Mouse (Mus musculus) heart, embryonic 11.5 days (tissue): ENCODE results near the gene Wnt7a. TPM values are rescaled to one million over a fixed set of nuclear protein-coding genes. Genes with fewer than 3 reads are reported as not detected.

Experiments
- ATAC-seq: fragments of 200-750 bp; cut with Nextera tagmentation; replicated peaks from 2 replicates; pipeline ENCODE4 v1.8.0; 2017; ENCODE audit warnings: moderate library complexity; ENCODE audit not compliant: insufficient number of reproducible peaks, low FRiP score, low TSS enrichment
- H3K27ac ChIP-seq: fragments of 300-500 bp; sonication (generic); 2 replicates; pipeline ENCODE4 v1.5.1; 2014; ENCODE audit warnings: mild to moderate bottlenecking, low read depth, low read length
- H3K27me3 ChIP-seq: fragments of 300-500 bp; sonication (generic); 2 replicates; pipeline ENCODE4 v1.6.1; 2014; ENCODE audit warnings: mild to moderate bottlenecking, low read length, mixed read lengths; ENCODE audit not compliant: control insufficient read depth, insufficient read depth
- H3K36me3 ChIP-seq: fragments of 300-500 bp; sonication (generic); 2 replicates; pipeline ENCODE4 v1.6.1; 2014; ENCODE audit warnings: mild to moderate bottlenecking, low read length, moderate library complexity, mixed read lengths; ENCODE audit not compliant: control insufficient read depth, insufficient read depth
- H3K4me1 ChIP-seq: fragments of 300-500 bp; sonication (generic); 2 replicates; pipeline ENCODE4 v1.6.1; 2014; ENCODE audit warnings: low read length; ENCODE audit not compliant: control insufficient read depth, insufficient read depth
- H3K4me2 ChIP-seq: fragments of 300-500 bp; sonication (generic); 2 replicates; pipeline ENCODE4 v1.6.1; 2014; ENCODE audit warnings: mild to moderate bottlenecking, moderate library complexity
- H3K4me3 ChIP-seq: fragments of 300-500 bp; sonication (generic); 2 replicates; pipeline ENCODE4 v1.5.1; 2014; ENCODE audit warnings: low read depth, low read length
- H3K9ac ChIP-seq: fragments of 300-500 bp; sonication (generic); 2 replicates; pipeline ENCODE4 v1.6.1; 2014; ENCODE audit warnings: mild to moderate bottlenecking, low read depth, low read length, moderate library complexity
- H3K9me3 ChIP-seq: fragments of 300-500 bp; sonication (generic); replicated peaks from 2 replicates; pipeline ENCODE4 v1.6.1; 2016; ENCODE audit warnings: low read length; ENCODE audit not compliant: control insufficient read depth
- WGBS: fragments of 180-500 bp; shearing (Covaris S2); extraction: QIAGEN DNeasy Blood & Tissue Kit; methylation state at CpG from one replicate; pipeline ENCODE4 v1.1.7; 2014; ENCODE audit not compliant: insufficient replicate concordance; 5-methylcytosine and 5-hydroxymethylcytosine counted together
- polyA plus RNA-seq: library from polyadenylated mRNA; unstranded; fragments of >200 nt; fragmentation: Nextera tagmentation; extraction: Ambion mirVana; gene quantifications from 2 replicates; pipeline ENCODE4 v1.2.1, GENCODE M21; 2014

Wnt7a gene
- 0.11 and 0.59 TPM in 2 replicates for polyA plus RNA-seq

DNA sequence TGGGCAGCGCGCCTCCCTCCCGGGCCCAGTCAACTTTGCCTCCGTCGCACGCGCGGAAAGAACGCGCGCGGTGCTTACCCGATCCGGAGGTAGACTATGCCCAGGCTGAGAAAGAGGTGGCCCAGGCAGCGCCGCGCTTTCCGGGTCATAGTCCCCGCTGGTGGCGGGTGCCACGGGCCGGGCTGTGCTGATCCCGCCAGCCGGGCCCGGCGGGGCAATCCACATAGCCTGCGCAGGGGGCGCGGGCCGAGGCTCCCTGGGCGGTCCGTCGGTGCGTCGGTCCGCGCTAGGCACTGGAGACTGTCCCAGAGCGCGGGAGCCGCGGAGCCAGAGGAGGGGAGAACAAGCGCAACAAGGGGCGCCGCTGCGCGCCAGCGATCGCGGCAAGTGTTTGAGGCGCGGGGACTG lies at the start of gene Wnt7a:
Wnt7a (minus strand) TSS at position 403 of the 408 bp plus-strand sequence.
- Histone ChIP-seq H3K27ac (no peak within 1 kb of the TSS), H3K4me3 (peak within 1 kb of the TSS; percentile 53), H3K9ac (no peak within 1 kb of the TSS), H3K9me3 (no peaks in the 10 kb centered on the region), H3K4me1 (peaks cover 7% of the 10 kb centered on the region), H3K27me3 (peaks cover 87% of the 10 kb centered on the region), H3K4me2 (peak within 1 kb of the TSS; percentile 84), H3K36me3 (no peaks in the 10 kb centered on the region)
- under 1% methylated on average over 39 of the region's 51 CpGs for WGBS
- ATAC-seq: no peak

DNA sequence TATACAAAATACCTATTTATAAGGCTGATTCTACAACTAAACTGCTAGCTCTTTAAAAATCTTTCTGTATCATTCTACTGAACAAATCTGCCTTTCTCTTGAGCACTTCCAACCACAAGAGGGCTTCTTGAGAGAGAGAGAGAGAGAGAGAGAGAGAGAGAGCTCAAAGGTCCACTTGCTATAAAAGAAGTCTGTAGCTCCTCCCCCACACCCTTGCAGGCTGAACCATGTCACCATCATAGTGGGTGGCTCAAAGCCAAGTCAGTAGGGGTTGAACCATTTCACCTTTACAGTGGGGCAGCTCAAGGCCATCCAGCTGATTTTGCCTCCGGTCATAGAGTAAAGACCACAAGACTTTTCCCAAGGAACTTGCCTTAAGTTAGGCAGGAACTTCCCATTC lies 48.3 kb upstream of the Wnt7a start:
- H3K4me1 ChIP-seq: no peaks in the 10 kb centered on the region
- no peaks in the 10 kb centered on the region for H3K27me3 ChIP-seq
- no peak overlapping the region for H3K4me2 ChIP-seq
- WGBS: 75% methylated on average over 1 of the region's 1 CpGs
- no peak overlapping the region for H3K27ac ChIP-seq
- H3K4me3 ChIP-seq: no peak overlapping the region
- H3K9me3 ChIP-seq: no peaks in the 10 kb centered on the region
- no peak for ATAC-seq
- H3K36me3 ChIP-seq: 0 out of 2 replicates have a peak, but pooled peaks cover 7% of the 10 kb centered on the region
- H3K9ac ChIP-seq: no peak overlapping the region

DNA sequence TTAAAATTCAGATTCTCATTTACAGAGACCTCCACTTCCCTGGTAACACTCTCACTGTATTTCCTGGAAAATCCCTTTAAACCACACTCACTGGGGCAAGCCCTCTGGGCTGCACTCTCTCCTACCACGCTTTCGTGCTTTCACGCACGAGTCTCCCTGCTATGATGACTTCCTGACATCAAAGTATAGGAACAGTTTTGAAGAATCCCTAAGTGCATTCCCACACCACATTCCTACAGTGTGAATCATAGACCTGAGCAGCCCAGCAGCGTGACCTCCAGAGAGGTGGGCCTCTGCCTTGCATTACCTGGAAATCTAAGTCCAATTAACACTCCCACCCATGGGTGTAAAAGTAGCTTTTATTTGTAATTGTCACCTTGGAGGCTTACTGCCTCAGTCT lies 43.4 kb upstream of the Wnt7a start:
- Histone ChIP-seq H3K9ac (no peak overlapping the region), H3K36me3 (no peaks in the 10 kb centered on the region), H3K4me1 (no peaks in the 10 kb centered on the region), H3K4me2 (no peak overlapping the region), H3K9me3 (no peaks in the 10 kb centered on the region), H3K27me3 (no peaks in the 10 kb centered on the region; the same call in 1 of the 2 replicates), H3K27ac (no peak overlapping the region), H3K4me3 (no peak overlapping the region)
- WGBS: 24% methylated on average over 5 of the region's 5 CpGs
- no peak for ATAC-seq

DNA sequence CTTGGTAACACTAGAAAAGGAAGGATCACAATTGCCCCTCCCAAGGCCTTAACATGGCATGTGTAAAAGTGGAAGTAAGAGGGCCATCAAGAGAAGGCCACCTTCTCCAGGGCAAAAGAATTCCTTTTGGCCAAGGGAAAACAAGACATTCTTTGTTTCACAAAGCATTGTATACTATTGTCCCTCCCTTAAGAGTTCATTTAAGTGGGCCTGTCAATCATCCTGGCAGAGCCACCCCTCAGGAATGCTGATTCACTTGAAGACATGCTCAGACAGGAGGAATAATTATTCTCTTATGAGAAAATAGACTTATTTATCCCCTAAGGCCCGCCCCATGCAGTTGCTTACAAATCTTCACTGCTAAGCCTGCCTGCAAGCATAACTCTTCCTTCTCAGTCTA lies 40.9 kb upstream of the Wnt7a start:
- no peak overlapping the region for H3K27ac ChIP-seq
- no peaks in the 10 kb centered on the region; the same call in 1 of the 2 replicates for H3K27me3 ChIP-seq
- no peaks in the 10 kb centered on the region for H3K4me1 ChIP-seq
- 50% methylated on average over 1 of the region's 1 CpGs for WGBS
- H3K4me2 ChIP-seq: no peak overlapping the region
- no peaks in the 10 kb centered on the region for H3K9me3 ChIP-seq
- no peak overlapping the region for H3K9ac ChIP-seq
- no peaks in the 10 kb centered on the region for H3K36me3 ChIP-seq
- no peak for ATAC-seq
- no peak overlapping the region for H3K4me3 ChIP-seq

GRCm38 (mm10) chr6:91449472-91450225 lies 38.5 kb upstream of the Wnt7a start:
- Histone ChIP-seq H3K27me3 (no peaks in the 10 kb centered on the region; the same call in 1 of the 2 replicates), H3K36me3 (no peaks in the 10 kb centered on the region), H3K4me2 (no peak overlapping the region), H3K27ac (no peak overlapping the region), H3K4me3 (no peak overlapping the region), H3K9ac (no peak overlapping the region), H3K4me1 (no peaks in the 10 kb centered on the region), H3K9me3 (no peaks in the 10 kb centered on the region)
- WGBS: 46% methylated on average over 3 of the region's 3 CpGs
- no peak for ATAC-seq

DNA sequence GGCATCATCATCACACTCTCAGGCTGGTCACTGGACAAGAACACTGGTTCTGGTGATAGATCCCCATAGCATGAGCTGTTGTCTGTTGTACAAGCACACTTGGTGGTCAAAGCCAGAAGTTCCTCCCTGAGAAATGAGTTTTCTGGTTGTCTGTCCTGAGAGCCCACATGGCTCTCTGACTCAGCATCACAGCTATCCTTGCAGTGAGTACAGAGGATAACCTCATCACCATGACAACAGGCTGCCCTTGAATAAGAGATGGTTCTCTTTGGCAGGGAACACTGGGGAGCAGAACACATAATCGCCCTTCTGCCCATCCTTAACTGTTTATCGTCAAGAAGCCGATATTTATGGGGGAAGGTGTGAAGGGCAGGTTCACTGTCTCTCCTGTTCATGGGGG lies 34.2 kb upstream of the Wnt7a start:
- no peak overlapping the region for H3K27ac ChIP-seq
- ATAC-seq: no peak
- H3K4me1 ChIP-seq: peaks cover 5% of the 10 kb centered on the region
- no peaks in the 10 kb centered on the region for H3K36me3 ChIP-seq
- no peaks in the 10 kb centered on the region; the same call in 1 of the 2 replicates for H3K27me3 ChIP-seq
- no peak overlapping the region for H3K4me3 ChIP-seq
- H3K9ac ChIP-seq: no peak overlapping the region
- no peak overlapping the region for H3K4me2 ChIP-seq
- H3K9me3 ChIP-seq: no peaks in the 10 kb centered on the region
- WGBS: 67% methylated on average over 3 of the region's 3 CpGs

- Histone ChIP-seq H3K36me3 (no peaks in the 10 kb centered on the region), H3K4me2 (peak overlapping the region; percentile 97), H3K9ac (peak overlapping the region; percentile 82), H3K4me1 (peaks cover 5% of the 10 kb centered on the region), H3K27me3 (peaks cover 7% of the 10 kb centered on the region), H3K4me3 (peak overlapping the region; percentile 74), H3K27ac (peak overlapping the region; percentile 50; the same call in 1 of the 2 replicates), H3K9me3 (no peaks in the 10 kb centered on the region)
- whole genome bisulfite sequencing: 2% methylated on average over 19 of the region's 19 CpGs
- ATAC-seq: 0 out of 2 replicates have a peak, but pooled peaks have one; percentile 20
These were observed 30.0 kb upstream of the Wnt7a start for GRCm38 (mm10) chr6:91441145-91441662.

GRCm38 (mm10) chr6:91440474-91441144 lies 29.4 kb upstream of the Wnt7a start:
- no peaks in the 10 kb centered on the region for H3K9me3 ChIP-seq
- peaks cover 7% of the 10 kb centered on the region for H3K27me3 ChIP-seq
- ATAC-seq: peak; percentile 92
- peak overlapping the region; percentile 50 for H3K27ac ChIP-seq
- 3% methylated on average over 30 of the region's 30 CpGs for WGBS
- H3K4me3 ChIP-seq: peak overlapping the region; percentile 74
- peak overlapping the region; percentile 97 for H3K4me2 ChIP-seq
- peak overlapping the region; percentile 82 for H3K9ac ChIP-seq
- H3K36me3 ChIP-seq: no peaks in the 10 kb centered on the region
- peaks cover 5% of the 10 kb centered on the region for H3K4me1 ChIP-seq
